Mouse (Mus musculus) brain, embryonic 14.5 days (tissue): ENCODE results near the gene Cdh20.

Experiments
- CTCF ChIP-seq: fragments of 200-500 bp; IDR thresholded peaks from 2 replicates; pipeline ENCODE4 v1.5.1; 2012; ENCODE audit warnings: inconsistent platforms, mild to moderate bottlenecking, moderate library complexity, borderline replicate concordance; ENCODE audit not compliant: insufficient read depth, insufficient read length; ENCODE audit errors: extremely low read depth
- POLR2A ChIP-seq: fragments of 200-500 bp; IDR thresholded peaks from 2 replicates; pipeline ENCODE4 v1.6.1; 2012; ENCODE audit warnings: mild to moderate bottlenecking, inconsistent platforms, borderline replicate concordance; ENCODE audit not compliant: poor library complexity, insufficient read depth, insufficient read length, severe bottlenecking; ENCODE audit errors: extremely low read depth

- TF ChIP-seq CTCF (no peak), POLR2A (no peak)
These were observed 38.9 kb downstream of the Cdh20 start for GRCm38 (mm10) chr1:104807214-104807613.
